Mouse (Mus musculus) granulocyte monocyte progenitor cell, adult 5-6 weeks (primary cell): ENCODE data around the gene Adamts13. TPM values are rescaled to one million over a fixed set of nuclear protein-coding genes. Genes with fewer than 3 reads are reported as not detected.

ENCODE experiments used
- ATAC-seq: replicated peaks from 2 replicates; pipeline ENCODE4 v1.8.0; 2016; ENCODE audit warnings: mild to moderate bottlenecking, moderate TSS enrichment, inconsistent platforms; ENCODE audit not compliant: poor library complexity, severe bottlenecking
- total RNA-seq, 2 experiments: library from RNA; stranded (forward) in 1 of 2; stranded (reverse) in 1 of 2; fragments of 200-712, 200-1000 nt in 1 of 2; fragments of >200 nt in 1 of 2; fragmentation: Nextera tagmentation in 1 of 2; gene quantifications; 2 replicates each; pipeline ENCODE4 v1.2.3; 2014 to 2017

The Adamts13 gene
- total RNA-seq, 2 experiments from 2014 or later, result not detected

DNA sequence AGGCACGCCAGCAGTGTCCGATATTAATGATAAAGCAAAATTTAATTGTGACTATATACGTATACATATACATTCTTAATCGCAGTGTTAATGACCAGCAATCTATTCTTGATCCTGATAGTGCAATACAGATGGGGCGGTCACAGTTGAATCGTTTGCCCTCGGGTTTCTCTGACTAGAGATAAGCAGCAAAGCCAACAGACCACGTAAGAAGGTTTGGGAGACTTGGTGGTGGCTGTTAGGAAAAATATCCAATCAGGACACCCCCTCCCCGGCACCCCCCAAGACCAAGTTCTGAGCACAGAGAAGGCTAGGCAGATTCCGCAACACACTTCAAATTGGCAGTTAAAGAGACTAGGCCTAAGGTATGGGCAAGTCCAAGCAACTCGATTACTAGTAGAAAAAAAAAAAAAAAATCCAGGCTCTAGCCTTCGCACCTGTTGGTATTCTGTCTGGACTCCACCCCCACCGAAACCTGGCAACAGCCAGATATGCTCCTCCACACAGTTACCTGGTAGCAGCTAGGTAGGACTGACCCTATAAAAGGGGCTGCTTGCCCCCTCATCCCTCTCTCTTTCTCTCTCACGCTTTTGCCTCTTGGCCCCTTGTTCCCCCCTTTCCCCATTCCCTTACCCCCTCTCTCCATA lies 8.4 kb upstream of the Adamts13 start:
- no peak for ATAC-seq

DNA sequence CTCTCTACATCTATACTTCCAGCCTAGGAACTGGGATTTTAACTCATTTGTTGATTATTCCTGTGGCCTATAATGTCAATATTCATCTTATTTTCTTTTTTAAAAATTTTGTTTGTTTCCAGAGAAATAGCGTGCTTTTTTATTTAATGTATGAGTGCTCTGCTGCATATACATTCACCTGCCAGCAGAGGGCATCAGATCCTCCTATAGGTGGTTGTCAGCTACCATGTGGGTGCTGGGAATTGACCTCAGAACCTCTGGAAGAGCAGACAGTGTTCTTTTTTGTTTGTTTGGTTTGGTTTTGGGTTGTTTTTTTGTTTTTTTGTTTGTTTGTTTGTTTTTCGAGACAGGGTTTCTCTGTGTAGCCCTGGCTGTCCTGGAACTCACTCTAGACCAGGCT lies 6.0 kb upstream of the Adamts13 start:
- ATAC-seq, result no peak

DNA sequence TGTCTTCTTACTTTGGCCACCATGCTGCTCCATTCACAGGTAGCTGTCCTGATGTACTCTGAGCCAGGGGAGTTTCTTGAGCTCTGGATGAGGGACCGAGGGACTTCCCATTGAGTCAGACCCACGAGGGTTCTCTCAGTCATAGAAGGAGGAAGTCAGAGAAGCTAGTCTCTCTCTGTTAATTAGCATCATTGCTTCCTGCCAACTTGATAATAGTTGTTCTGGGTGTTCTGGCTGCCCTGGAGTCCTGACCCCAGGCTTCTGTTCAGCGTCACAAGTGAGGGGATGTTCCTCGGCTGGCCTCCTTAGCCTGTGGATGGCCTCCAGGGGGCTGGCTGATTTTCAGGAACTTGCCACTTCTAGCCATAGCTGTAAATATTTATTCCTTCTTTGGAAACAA lies 744 bp downstream of the Adamts13 start:
- ATAC-seq, result peak; percentile 70

DNA sequence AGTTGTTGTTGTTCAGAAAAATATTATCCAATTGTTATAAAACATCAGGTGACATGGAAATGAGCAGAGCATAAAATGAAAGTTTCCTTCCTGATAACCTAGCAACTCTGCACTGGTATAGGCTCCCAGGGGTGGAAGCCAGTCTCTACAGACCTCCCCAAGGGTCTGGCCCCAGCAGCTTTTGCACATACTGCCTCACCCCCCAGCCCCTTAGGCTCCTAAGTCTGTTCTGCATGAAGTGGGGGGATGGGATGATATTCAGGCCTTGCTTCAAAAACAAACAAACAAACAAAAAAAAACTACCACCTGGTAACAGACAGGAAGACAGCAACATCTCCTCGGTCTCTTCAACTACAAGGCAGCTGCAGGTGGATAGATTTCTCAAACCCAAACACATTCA lies 7.1 kb downstream of the Adamts13 start:
- ATAC-seq, result no peak

DNA sequence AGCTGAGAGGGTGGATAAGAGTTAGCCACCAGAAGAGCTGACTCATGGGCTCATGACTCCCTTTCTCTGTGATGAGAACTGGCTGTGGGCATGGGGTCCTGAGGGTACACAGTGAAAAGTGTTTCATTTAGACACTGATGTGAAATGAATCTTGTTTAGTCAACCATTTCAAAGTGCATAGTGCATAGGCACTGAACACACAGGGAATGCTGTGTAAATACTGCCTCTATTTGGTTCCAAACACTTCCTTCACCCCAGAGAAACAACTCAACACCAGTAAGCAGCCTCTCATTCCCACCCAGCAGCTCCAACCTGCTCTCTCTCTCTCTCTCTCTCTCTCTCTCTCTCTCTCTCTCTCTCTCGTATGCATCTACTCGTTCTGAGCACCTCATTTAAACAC lies 11.0 kb downstream of the Adamts13 start:
- ATAC-seq, result no peak

DNA sequence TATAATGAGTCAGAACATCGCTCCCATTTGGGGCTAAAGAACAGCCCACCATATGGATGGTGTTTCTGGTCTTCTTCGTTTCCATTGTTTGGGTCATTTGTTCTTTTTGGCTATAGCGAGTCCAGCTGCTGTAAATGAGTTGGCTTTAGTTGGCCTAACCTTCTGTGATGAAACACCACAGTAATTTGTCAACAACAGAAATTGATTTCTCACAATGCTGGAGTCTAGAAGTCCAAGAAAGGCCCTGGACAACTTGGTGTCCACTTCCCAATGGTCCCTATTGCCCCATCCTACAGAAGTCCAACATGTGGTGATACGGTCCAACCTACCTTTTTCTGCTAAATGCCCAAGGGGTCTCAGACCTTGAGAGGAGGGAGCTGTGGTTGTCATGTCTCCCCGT lies 11.4 kb downstream of the Adamts13 start:
- ATAC-seq, result no peak

DNA sequence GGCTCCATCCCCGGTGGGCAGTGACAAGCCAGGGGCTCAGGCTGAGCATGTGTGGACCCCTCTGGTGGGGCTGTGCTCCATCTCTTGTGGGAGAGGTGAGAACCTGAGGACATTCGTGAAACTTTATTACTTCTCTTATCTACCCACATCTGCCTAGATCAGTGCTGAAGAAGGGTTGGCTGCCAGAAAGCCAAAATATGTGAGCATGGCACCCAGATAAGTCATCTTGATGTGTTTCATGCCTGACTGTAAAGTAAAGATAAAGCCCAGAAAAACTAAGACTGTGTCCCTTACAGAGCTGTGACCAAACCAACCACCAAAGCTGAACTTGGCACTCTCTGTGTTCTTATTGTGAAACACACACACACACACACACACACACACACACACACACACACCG lies 20.7 kb downstream of the Adamts13 start:
- ATAC-seq, result no peak

DNA sequence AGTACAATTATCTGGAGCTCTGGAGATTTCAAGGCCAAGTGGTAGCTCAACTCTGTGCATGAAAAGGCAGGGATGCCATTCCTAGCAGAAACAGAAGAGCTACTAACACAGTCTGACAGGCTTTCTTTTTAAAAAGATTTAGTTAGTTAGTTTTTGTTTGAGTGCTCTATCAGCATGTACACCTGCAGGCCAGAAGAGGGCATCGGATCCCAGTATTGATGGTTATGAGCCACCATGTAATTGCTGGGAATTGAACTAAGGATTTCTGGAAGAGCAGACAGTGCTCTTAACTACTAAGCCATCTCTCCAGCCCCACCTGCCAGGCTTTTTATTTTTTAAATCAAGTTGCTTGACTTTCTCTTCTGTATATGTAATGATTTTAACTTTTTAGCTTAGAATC lies 24.3 kb downstream of the Adamts13 start:
- no peak for ATAC-seq

DNA sequence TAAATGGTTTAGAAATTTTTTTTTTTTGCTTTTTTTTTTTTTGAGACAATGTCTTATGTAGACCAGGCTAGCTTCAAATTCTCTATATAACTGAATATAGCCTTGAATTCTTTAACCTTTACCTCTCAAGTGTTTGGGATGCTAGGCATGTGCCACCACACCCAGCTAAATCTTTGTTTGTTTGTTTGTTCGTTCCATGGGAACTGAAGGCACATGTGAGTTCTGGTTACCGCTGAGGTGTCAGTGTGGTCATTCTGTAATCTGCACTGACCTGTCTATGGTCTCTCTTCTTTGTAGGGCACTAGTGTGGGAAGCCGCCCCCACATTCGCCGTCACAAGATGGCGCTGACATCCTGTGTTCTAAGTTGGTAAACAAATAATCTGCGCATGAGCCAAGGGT lies 24.8 kb downstream of the Adamts13 start:
- ATAC-seq, result no peak

DNA sequence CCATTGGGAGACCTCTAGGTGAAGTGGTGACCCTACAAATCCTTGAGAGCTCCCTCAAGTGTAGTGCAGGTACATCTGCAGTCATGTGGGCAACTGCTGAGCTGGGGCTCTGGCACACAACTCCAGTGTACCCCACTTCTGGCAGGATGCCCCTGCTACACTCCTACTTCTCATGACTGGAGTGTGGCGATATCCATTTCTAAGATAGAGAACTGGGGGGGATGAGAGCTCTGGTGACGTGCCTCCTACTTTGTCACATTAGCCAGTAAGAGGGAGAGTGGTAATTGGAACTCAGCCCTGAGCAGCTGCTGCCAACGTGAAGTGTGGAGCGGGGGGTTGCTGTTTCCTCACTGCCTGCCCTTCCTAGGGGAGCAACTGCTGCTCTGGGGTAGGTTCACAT lies 33.0 kb downstream of the Adamts13 start:
- no peak for ATAC-seq

DNA sequence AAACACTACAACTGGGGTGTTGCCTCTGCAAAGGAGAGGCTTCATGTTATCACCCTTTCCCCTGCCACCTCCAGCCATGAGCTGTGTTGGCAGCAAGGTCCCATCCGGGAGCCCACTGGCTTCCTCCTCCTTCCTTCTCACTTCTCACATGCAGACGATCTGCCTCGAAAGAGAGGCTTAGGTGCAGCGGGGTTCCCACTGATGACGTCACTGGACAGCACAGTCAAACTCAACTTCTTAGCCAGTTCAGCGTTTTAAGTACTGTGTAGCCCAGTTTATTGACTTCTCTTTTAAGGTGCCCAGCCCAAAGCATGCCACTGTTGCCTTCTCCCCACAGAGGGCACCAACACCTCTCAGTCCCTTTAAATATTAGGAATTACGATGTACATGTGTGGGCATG lies 34.5 kb downstream of the Adamts13 start:
- ATAC-seq, result no peak

DNA sequence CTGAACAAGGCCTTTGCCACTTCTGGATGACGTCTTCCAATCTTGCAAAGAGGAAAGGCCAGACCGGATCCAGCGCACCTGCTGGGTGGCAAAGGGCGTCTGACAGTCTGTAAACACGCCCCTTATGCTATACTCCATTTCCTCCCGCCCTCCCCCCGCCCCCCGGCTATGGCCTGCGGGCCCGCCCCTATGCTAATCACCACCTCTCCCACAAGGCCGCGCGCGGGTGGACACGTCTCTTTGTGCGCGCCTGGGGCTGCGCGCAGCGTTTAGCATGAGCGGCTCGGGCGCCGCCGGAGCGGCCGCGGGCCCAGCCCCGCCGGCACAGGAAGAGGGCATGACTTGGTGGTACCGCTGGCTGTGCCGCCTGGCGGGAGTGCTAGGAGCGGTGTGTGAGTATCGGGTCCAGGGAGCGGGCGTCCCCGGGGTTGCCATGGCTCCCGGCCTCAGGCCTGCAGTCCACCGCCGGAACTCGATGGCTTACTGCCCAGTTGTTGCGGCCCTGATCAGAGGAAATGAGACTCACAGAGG lies 36.6 kb downstream of the Adamts13 start, which contains the start of gene Cacfd1:
Gene Cacfd1 (plus strand): TSS at position 213 of the 531 bp plus-strand sequence.
- peak; percentile 81 for ATAC-seq

DNA sequence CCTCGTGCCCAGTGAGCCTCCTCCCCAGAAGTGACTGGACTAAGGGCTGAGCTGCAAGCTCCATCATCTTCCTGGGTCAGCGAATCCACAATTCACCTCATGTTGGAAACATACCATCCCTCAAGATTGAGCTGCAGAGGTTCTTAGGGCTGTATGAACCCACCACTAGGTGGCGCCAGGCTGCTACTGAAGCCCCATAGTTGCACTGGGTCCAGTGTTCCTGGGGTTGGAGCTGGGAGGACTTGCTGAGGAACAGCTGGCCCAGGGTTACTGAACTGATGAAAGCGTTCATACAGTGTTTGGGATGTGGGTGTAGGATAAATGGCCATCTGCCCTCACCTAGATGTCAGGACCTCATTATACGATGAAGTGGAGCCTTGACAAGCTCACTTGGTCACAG lies 44.6 kb downstream of the Adamts13 start:
- peak; percentile 77 for ATAC-seq

DNA sequence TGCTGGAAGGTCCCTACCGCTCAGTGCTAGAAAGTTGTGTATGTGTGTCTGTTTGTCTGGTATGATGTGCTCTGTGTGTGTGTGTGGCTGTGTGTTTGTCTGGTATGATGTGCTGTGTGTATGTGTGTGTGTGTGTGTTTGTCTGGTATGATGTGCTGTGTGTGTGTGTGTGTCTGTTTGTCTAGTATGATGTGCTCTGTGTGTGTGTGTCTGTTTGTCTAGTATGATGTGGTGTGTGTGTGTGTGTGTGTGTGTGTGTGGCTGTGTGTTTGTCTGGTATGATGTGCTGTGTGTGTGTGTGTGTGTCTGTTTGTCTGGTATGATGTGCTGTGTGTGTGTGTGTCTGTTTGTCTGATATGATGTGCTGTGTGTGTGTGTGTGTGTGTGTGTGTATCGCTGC lies 46.3 kb downstream of the Adamts13 start:
- no peak for ATAC-seq

DNA sequence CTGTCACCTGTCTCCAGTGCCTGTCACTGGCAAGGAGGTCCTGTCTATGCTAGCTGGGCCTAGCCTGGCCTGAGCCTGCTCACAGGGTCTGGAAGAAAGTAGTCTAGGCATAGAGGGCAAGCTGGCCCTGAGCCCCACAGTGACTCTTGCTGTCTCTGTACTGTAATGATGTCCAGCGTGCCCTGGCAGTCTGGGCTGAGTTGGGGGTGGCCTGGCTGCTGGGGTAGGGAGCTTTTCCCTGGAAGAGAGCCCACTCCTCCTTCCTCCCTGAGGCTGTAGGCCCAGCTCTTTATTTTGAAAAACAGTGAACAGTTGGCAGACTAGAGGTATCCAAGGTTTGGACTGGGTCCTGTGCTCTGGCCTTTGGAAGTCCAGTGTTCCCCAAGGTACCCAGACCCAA lies 47.9 kb downstream of the Adamts13 start:
- no peak for ATAC-seq

DNA sequence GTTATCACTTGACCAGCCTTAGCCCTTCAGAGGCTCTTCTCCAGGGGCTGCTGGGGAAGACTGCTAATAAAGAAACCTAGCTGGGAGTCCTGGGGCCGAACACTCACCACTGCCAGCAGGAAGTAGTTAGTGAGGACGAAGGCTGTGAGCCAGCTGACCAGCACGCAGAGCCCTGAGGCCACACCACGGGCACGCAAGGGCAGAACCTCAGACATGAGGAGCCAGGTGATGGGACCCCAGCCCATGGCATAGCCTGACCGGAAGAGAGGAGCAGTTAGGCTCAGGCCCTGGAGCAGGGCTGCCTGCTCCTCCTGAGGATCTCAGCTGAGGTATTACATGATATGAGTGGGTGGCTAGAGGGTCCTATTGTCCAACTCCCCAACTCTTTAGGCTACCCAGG lies 49.4 kb downstream of the Adamts13 start:
- ATAC-seq, result no peak

DNA sequence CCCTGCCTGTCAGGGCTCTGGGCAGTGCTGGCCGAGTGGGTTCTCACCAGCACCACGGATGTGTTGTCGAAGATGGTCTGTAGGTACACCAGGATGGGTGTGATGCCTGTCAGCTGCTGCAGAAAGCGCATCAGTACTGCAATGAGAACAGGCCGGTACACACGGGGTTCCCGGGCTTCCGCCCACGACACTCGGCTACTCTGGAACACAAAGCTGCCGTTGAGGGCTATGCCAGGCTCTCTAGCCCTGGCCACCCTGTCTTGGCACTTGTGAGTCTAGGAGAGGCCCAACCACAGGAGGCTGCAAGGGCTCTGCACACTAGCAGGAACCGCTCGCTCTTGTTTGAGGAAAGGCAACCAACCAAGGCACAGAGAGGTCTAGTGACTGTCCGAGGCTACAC lies 50.9 kb downstream of the Adamts13 start:
- no peak for ATAC-seq

DNA sequence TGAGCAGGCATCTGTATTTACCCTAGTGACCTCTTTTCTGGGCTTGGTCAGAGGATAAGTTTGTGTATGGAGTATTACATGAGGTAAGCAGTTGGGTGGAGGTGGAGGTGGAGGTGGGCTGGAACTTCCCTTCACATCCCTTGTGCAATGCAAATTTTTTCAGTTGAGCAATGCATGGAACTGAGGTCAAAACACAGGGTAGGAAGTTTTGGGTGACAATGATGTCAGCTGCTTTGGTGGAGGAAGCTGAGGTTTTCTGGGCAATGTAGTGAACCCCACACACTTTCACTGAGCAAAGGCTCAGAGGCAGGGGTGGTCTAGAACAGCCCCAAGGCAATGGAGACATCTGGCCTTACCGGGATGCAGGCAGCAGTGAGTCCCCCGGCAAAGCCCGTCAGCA lies 52.3 kb downstream of the Adamts13 start:
- ATAC-seq, result peak; percentile 47

DNA sequence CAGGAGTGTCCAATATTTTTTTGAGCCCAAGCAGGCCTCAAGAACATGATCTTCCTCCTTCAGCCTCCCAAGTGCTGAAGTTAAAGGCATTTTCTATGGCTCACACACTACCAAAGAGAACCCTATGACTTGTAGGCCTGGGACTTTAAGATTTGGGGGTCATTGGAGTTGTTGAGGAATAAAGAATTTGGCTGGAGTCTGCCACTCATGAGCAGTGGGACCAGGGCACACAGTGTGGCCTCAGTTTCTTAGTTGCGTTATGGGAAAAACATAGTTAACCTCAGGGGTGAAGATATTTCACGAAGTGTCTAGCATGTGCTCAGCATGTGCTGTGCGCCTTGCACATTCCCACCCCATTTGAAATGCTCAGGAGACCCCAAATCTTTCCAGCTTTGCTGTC lies 53.1 kb downstream of the Adamts13 start:
- ATAC-seq, result no peak

DNA sequence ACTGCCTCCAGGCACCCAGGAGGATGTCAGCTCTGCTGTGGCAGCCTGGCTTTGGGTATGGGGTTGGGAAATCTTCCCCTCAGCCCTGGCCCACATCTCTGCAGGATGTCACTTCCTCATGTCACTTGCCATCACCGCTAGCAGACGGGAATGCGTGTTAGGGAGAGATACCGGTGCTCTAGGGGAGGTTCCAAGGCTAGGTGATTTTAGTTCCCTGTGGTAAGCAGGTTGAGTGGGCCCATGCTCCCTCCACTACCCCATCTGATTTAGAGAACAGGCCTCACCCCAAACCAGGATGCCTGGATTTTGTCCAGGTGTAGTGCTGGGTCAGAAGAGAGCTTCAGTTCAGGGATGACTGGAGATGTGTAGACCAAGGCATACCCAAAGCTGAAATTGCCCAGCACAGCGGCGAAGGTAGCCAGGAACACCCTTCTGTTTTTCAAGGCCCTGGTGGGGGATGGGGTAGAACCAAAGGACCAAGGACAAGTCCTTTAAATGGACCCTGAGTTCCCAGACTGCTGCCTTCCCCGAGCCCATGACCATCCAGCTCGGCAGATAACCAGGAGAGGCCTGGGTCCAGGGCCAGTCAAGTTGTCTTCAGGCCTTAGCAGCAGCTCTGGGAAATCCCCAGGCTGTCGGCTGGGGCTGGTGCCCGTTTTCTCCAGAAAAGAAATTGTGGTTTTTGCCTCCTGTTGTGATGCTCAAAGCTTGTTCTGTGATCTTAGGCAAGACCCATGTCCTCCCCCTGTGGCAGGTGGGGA lies 53.8 kb downstream of the Adamts13 start:
- ATAC-seq, result peak; percentile 51

DNA sequence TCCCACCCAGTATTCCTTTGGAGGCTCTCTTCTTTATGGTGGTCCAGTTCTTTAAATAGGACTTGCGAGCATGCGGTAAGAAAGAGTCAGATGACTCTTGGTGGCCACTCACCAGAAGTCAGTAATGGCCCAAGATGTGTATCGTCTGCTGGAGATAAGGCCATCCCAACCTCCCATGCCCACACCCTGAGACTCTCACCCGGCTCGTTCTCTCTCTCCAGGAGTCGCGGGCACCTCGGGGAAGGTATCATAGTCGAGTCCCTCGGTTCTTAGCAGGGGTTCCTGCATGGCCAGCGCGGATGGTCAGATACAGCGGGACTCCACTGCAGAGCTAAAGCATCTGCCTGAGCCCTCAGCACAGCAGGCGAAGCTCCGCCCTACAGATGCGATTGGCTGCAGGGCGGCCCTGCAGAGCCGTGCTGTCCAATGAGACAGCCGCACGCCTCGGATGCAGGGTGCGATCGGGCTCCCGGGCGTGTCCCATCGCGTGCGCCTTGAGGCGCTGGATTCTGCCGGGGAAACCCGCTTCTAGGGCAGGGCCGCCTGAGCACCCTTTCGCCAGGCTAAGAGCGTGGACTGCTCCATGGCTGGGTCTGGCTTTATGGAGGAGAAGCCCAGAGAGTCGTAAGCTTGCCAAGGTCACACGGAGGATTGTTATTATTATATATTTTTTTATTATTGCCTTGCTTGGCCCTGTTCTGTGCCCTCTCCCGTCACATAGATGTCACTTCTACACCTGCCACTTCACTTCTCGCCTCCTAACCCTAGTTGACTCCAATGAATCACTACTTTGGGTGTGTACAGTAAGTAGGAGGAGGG lies 54.6 kb downstream of the Adamts13 start, which contains the start of gene Slc2a6:
Gene Slc2a6 (minus strand): TSS at position 381 of the 819 bp plus-strand sequence.
- peak; percentile 64 for ATAC-seq
